Mouse (Mus musculus) neural tube, embryonic 12.5 days (tissue): Measurements from ENCODE around the gene Uqcc1. TPM values are rescaled to one million over a fixed set of nuclear protein-coding genes. Genes with fewer than 3 reads are reported as not detected.
"Not testable (repeated sequence)": the region's sequence is repeated elsewhere in the genome, so short reads cannot be mapped to it uniquely, and the experiment has no call there.

Source experiments
- ATAC-seq: fragments of 200-750 bp; cut with Nextera tagmentation; 2 replicates; pipeline ENCODE4 v1.8.0; 2017; ENCODE audit warnings: low read depth, mild to moderate bottlenecking, moderate TSS enrichment, moderate library complexity; ENCODE audit not compliant: low FRiP score
- H3K27ac ChIP-seq: fragments of 300-500 bp; sonication (generic); 2 replicates; pipeline ENCODE4 v1.5.1; 2016
- H3K27me3 ChIP-seq: fragments of 300-500 bp; sonication (generic); replicated peaks from 2 replicates; pipeline ENCODE4 v1.6.1; 2016; ENCODE audit warnings: mild to moderate bottlenecking
- H3K36me3 ChIP-seq: fragments of 300-500 bp; sonication (generic); 2 replicates; pipeline ENCODE4 v1.6.1; 2016; ENCODE audit warnings: mild to moderate bottlenecking
- H3K4me1 ChIP-seq: fragments of 300-500 bp; sonication (generic); 2 replicates; pipeline ENCODE4 v1.6.1; 2016
- H3K4me2 ChIP-seq: fragments of 300-500 bp; sonication (generic); replicated peaks from 2 replicates; pipeline ENCODE4 v1.6.1; 2016; ENCODE audit warnings: mild to moderate bottlenecking
- H3K4me3 ChIP-seq: fragments of 300-500 bp; sonication (generic); 2 replicates; pipeline ENCODE4 v1.5.1; 2016
- H3K9ac ChIP-seq: fragments of 300-500 bp; sonication (generic); 2 replicates; pipeline ENCODE4 v1.6.1; 2016; ENCODE audit warnings: mild to moderate bottlenecking
- H3K9me3 ChIP-seq: fragments of 300-500 bp; sonication (generic); 2 replicates; pipeline ENCODE4 v1.6.1; 2016; ENCODE audit warnings: mild to moderate bottlenecking
- WGBS: fragments of 180-500 bp; shearing (Covaris S2); methylation state at CpG from one replicate; pipeline ENCODE4 v1.1.7; 2016; 5-methylcytosine and 5-hydroxymethylcytosine counted together
- polyA plus RNA-seq: library from polyadenylated mRNA; unstranded; fragments of >200 nt; fragmentation: Nextera tagmentation; extraction: Ambion mirVana; gene quantifications from 2 replicates; pipeline ENCODE4 v1.2.1, GENCODE M21; 2016

Uqcc1 gene
- polyA plus RNA-seq, 1 experiment from 2014 or later, result 74.5 TPM

- no peak overlapping the region for H3K4me3 ChIP-seq
- no peaks in the 10 kb centered on the region for H3K9me3 ChIP-seq
- no peaks in the 10 kb centered on the region for H3K27me3 ChIP-seq
Measured at GRCm38 (mm10) chr2:155838961-155839360, 91.1 kb downstream of the Uqcc1 start.

GRCm38 (mm10) chr2:155837961-155838360, 92.1 kb downstream of the Uqcc1 start:
- Histone ChIP-seq H3K9ac (no peak overlapping the region), H3K27me3 (no peaks in the 10 kb centered on the region), H3K4me3 (no peak overlapping the region), H3K4me1 (no peaks in the 10 kb centered on the region), H3K36me3 (no peaks in the 10 kb centered on the region), H3K9me3 (no peaks in the 10 kb centered on the region), H3K27ac (no peak overlapping the region), H3K4me2 (no peak overlapping the region)
- WGBS, result 68% methylated on average over 3 of the region's 3 CpGs
- no peak for ATAC-seq

More at GRCm38 (mm10) chr2:155838961-155839360, 91.1 kb downstream of the Uqcc1 start:
- no peak overlapping the region for H3K9ac ChIP-seq
- no peaks in the 10 kb centered on the region for H3K36me3 ChIP-seq
- no peak overlapping the region for H3K27ac ChIP-seq
- H3K4me2 ChIP-seq, result no peak overlapping the region
- H3K4me1 ChIP-seq, result no peaks in the 10 kb centered on the region
- ATAC-seq, result no peak
- 83% methylated on average over 4 of the region's 4 CpGs for WGBS

- no peaks in the 10 kb centered on the region for H3K9me3 ChIP-seq
- no peak within 1 kb of the TSS for H3K9ac ChIP-seq
- H3K4me3 ChIP-seq, result no peak within 1 kb of the TSS
- no peak within 1 kb of the TSS for H3K27ac ChIP-seq
- no peaks in the 10 kb centered on the region for H3K36me3 ChIP-seq
- WGBS, result 66% methylated on average over 9 of the region's 9 CpGs
- no peaks in the 10 kb centered on the region for H3K27me3 ChIP-seq
- no peaks in the 10 kb centered on the region for H3K4me1 ChIP-seq
- H3K4me2 ChIP-seq, result no peak within 1 kb of the TSS
- ATAC-seq, result no peak
Measured at GRCm38 (mm10) chr2:155834732-155835131, 95.4 kb downstream of the Uqcc1 start, which contains the start of gene Fam83c. Gene Fam83c, minus strand, starts transcription at chr2:155834854.

GRCm38 (mm10) chr2:155832087-155832486, 98.0 kb downstream of the Uqcc1 start:
- WGBS, result 68% methylated on average over 1 of the region's 1 CpGs
- not testable (repeated sequence) for H3K9ac ChIP-seq, H3K9me3 ChIP-seq, H3K36me3 ChIP-seq, H3K27ac ChIP-seq, H3K4me1 ChIP-seq, ATAC-seq, H3K27me3 ChIP-seq, H3K4me2 ChIP-seq, H3K4me3 ChIP-seq

GRCm38 (mm10) chr2:155831302-155831701, 98.8 kb downstream of the Uqcc1 start:
- Histone ChIP-seq H3K27me3 (no peaks in the 10 kb centered on the region), H3K4me2 (no peak overlapping the region), H3K4me1 (peaks cover 9% of the 10 kb centered on the region), H3K9me3 (no peaks in the 10 kb centered on the region), H3K9ac (no peak overlapping the region), H3K4me3 (no peak overlapping the region), H3K27ac (no peak overlapping the region), H3K36me3 (no peaks in the 10 kb centered on the region)
- WGBS, result 72% methylated on average over 9 of the region's 9 CpGs
- ATAC-seq, result no peak

- 90% methylated on average over 8 of the region's 8 CpGs for WGBS
Measured at GRCm38 (mm10) chr2:155830841-155831240, 99.3 kb downstream of the Uqcc1 start.

GRCm38 (mm10) chr2:155826630-155827424, 103.3 kb downstream of the Uqcc1 start, which contains the start of gene Eif6:
Gene Eif6, minus strand, starts transcription at chr2:155826925.
- Histone ChIP-seq H3K4me1 (peaks cover 19% of the 10 kb centered on the region), H3K9me3 (no peaks in the 10 kb centered on the region), H3K4me3 (peak within 1 kb of the TSS; percentile 91), H3K27ac (0 out of 2 replicates have a peak within 1 kb of the TSS, but pooled peaks have one; percentile 37), H3K9ac (peak within 1 kb of the TSS; percentile 83), H3K4me2 (peak within 1 kb of the TSS; percentile 95), H3K36me3 (peaks cover 21% of the 10 kb centered on the region), H3K27me3 (no peaks in the 10 kb centered on the region)
- 3% methylated on average over 27 of the region's 27 CpGs for WGBS
- ATAC-seq, result peak; percentile 92

More at GRCm38 (mm10) chr2:155830841-155831240, 99.3 kb downstream of the Uqcc1 start:
- Histone ChIP-seq H3K36me3 (no peaks in the 10 kb centered on the region), H3K4me1 (peaks cover 11% of the 10 kb centered on the region), H3K27ac (no peak overlapping the region), H3K4me3 (no peak overlapping the region), H3K9ac (no peak overlapping the region), H3K4me2 (no peak overlapping the region), H3K9me3 (no peaks in the 10 kb centered on the region), H3K27me3 (no peaks in the 10 kb centered on the region)
- no peak for ATAC-seq

- H3K4me1 ChIP-seq, result peaks cover 19% of the 10 kb centered on the region
- no peaks in the 10 kb centered on the region for H3K9me3 ChIP-seq
- H3K36me3 ChIP-seq, result peaks cover 28% of the 10 kb centered on the region
- 0 out of 2 replicates have a peak overlapping the region, but pooled peaks have one; percentile 37 for H3K27ac ChIP-seq
- WGBS, result 3% methylated on average over 52 of the region's 52 CpGs
- peak overlapping the region; percentile 95 for H3K4me2 ChIP-seq
- H3K27me3 ChIP-seq, result no peaks in the 10 kb centered on the region
- peak; percentile 30 for ATAC-seq
- H3K4me3 ChIP-seq, result peak overlapping the region; percentile 91
- peak overlapping the region; percentile 83 for H3K9ac ChIP-seq
Measured at GRCm38 (mm10) chr2:155825904-155826629, 104.0 kb downstream of the Uqcc1 start.

GRCm38 (mm10) chr2:155823722-155824121, 106.4 kb downstream of the Uqcc1 start:
- H3K4me1 ChIP-seq, result peaks cover 29% of the 10 kb centered on the region
- no peak overlapping the region for H3K4me3 ChIP-seq
- no peak overlapping the region for H3K27ac ChIP-seq
- H3K27me3 ChIP-seq, result no peaks in the 10 kb centered on the region
- no peak overlapping the region for H3K9ac ChIP-seq
- WGBS, result 96% methylated on average over 8 of the region's 8 CpGs
- H3K36me3 ChIP-seq, result peaks cover 38% of the 10 kb centered on the region
- no peaks in the 10 kb centered on the region for H3K9me3 ChIP-seq
- no peak for ATAC-seq
- H3K4me2 ChIP-seq, result no peak overlapping the region

GRCm38 (mm10) chr2:155820779-155821178, 109.3 kb downstream of the Uqcc1 start:
- H3K27ac ChIP-seq, result no peak overlapping the region
- no peak overlapping the region for H3K4me2 ChIP-seq
- peaks cover 43% of the 10 kb centered on the region for H3K36me3 ChIP-seq
- peaks cover 31% of the 10 kb centered on the region for H3K4me1 ChIP-seq
- ATAC-seq, result no peak
- 92% methylated on average over 5 of the region's 5 CpGs for WGBS
- no peak overlapping the region for H3K9ac ChIP-seq
- no peaks in the 10 kb centered on the region for H3K27me3 ChIP-seq
- H3K9me3 ChIP-seq, result no peaks in the 10 kb centered on the region
- no peak overlapping the region for H3K4me3 ChIP-seq

GRCm38 (mm10) chr2:155819449-155820251, 110.5 kb downstream of the Uqcc1 start:
- Histone ChIP-seq H3K4me1 (peaks cover 24% of the 10 kb centered on the region), H3K4me3 (peak overlapping the region; percentile 46), H3K4me2 (peak overlapping the region; percentile 77), H3K27me3 (no peaks in the 10 kb centered on the region), H3K9me3 (no peaks in the 10 kb centered on the region), H3K9ac (peak overlapping the region; percentile 75), H3K36me3 (peaks cover 44% of the 10 kb centered on the region), H3K27ac (peak overlapping the region; percentile 33; the same call in 1 of the 2 replicates)
- ATAC-seq, result peak; percentile 10
- 59% methylated on average over 6 of the region's 6 CpGs for WGBS

GRCm38 (mm10) chr2:155819392-155819448, 110.9 kb downstream of the Uqcc1 start, which contains the start of gene BC029722:
Gene BC029722, minus strand, starts transcription at chr2:155819426.
- peak within 1 kb of the TSS; percentile 75 for H3K9ac ChIP-seq
- H3K4me1 ChIP-seq, result peaks cover 24% of the 10 kb centered on the region
- no peaks in the 10 kb centered on the region for H3K9me3 ChIP-seq
- no peaks in the 10 kb centered on the region for H3K27me3 ChIP-seq
- peak within 1 kb of the TSS; percentile 46 for H3K4me3 ChIP-seq
- no peak for ATAC-seq
- peak within 1 kb of the TSS; percentile 77 for H3K4me2 ChIP-seq
- H3K36me3 ChIP-seq, result peaks cover 44% of the 10 kb centered on the region
- H3K27ac ChIP-seq, result peak within 1 kb of the TSS; percentile 33; the same call in 1 of the 2 replicates
